In genomic region chr8:72572507-72572906, GRCm38 (mm10) we compare ENCODE assay signal across 8 mouse cellular contexts. TPM values are rescaled to one million over a fixed set of nuclear protein-coding genes. Genes with fewer than 3 reads are reported as not detected.
A peak's percentile ranks its signal among the peaks of the same experiment; 100 is the strongest.
DNase-seq lines count a peak whose midpoint lies in the region; ATAC-seq and TF ChIP-seq lines count a peak whose summit lies in the region.

No protein-coding gene starts in this region.

- peak overlapping the region; percentile 89 for H3K4me2 ChIP-seq in heart, embryonic 14.5 days (ENCODE audit: low read length)
- peak overlapping the region; percentile 98 for H3K4me2 ChIP-seq in liver, embryonic 16.5 days (ENCODE audit: low read depth, low read length)

- no peak for DNase-seq in lung, adult 2 months
- no peak for DNase-seq in lung, postnatal 25 days (ENCODE audit: low spot score)
- DNase-seq in embryonic facial prominence, embryonic 10.5 days (ENCODE audit: low spot score) = no peak
- no peak for DNase-seq in layer of hippocampus, postnatal 36 days
- no peak for DNase-seq in left cerebral cortex, adult 11 months (ENCODE audit: low spot score)
- no peak for DNase-seq in T-cell, adult 2 months (ENCODE audit: low spot score)

- no peaks in the 10 kb centered on the region for H3K27me3 ChIP-seq in embryonic facial prominence, embryonic 10.5 days (replicated peaks; ENCODE audit: low read depth, poor library complexity, severe bottlenecking)
- H3K27me3 ChIP-seq in heart, embryonic 14.5 days (ENCODE audit: control insufficient read depth, insufficient read depth, low read length) = no peaks in the 10 kb centered on the region
- H3K27me3 ChIP-seq in liver, embryonic 16.5 days (ENCODE audit: control insufficient read depth, insufficient read depth, low read depth, low read length) = no peaks in the 10 kb centered on the region; the same call in 1 of the 2 replicates

- peaks cover 23% of the 10 kb centered on the region for H3K36me3 ChIP-seq in embryonic facial prominence, embryonic 10.5 days (replicated peaks)
- H3K36me3 ChIP-seq in heart, embryonic 14.5 days (ENCODE audit: control insufficient read depth, insufficient read depth, low read length) = peaks cover 24% of the 10 kb centered on the region
- H3K36me3 ChIP-seq in liver, embryonic 16.5 days (ENCODE audit: control insufficient read depth, insufficient read depth) = peaks cover 16% of the 10 kb centered on the region

- TF ChIP-seq CTCF in lung, adult 2 months (IDR thresholded peaks at IDR 0.05; ENCODE audit: insufficient read depth, low read length) = no peak

- 11% methylated on average over 10 of the region's 10 CpGs for WGBS in lung, adult 2 months
- 5% methylated on average over 10 of the region's 10 CpGs for WGBS in embryonic facial prominence, embryonic 10.5 days
- 2% methylated on average over 10 of the region's 10 CpGs for WGBS in heart, embryonic 14.5 days
- WGBS in liver, embryonic 16.5 days (ENCODE audit: insufficient replicate concordance) = 21% methylated on average over 10 of the region's 10 CpGs

- H3K4me3 ChIP-seq in lung, adult 2 months (replicated peaks; ENCODE audit: extremely low read depth, low read depth, low read length) = peak overlapping the region; percentile 67
- peak overlapping the region; percentile 74 for H3K4me3 ChIP-seq in embryonic facial prominence, embryonic 10.5 days
- H3K4me3 ChIP-seq in heart, embryonic 14.5 days (ENCODE audit: control insufficient read depth in 1 of 2, insufficient read depth in 1 of 2, low read depth in 1 of 2, low read length in 2 of 2) = peak overlapping the region; percentile 77 to 81
- peak overlapping the region; percentile 82 for H3K4me3 ChIP-seq in liver, embryonic 16.5 days (ENCODE audit: low read depth, low read length)

- peaks cover 7% of the 10 kb centered on the region for H3K4me1 ChIP-seq in lung, adult 2 months (ENCODE audit: control insufficient read depth, insufficient read depth, low read length)
- H3K4me1 ChIP-seq in embryonic facial prominence, embryonic 10.5 days = peaks cover 22% of the 10 kb centered on the region
- H3K4me1 ChIP-seq in heart, embryonic 14.5 days (ENCODE audit: control insufficient read depth in 2 of 2, insufficient read depth in 2 of 2, low read length in 2 of 2) = peaks cover 4 to 18% of the 10 kb centered on the region in 2 experiments
- peaks cover 27% of the 10 kb centered on the region for H3K4me1 ChIP-seq in liver, embryonic 16.5 days (ENCODE audit: control insufficient read depth, low read depth, low read length)

- no peak for TF ChIP-seq POLR2A in lung, adult 2 months (IDR thresholded peaks at IDR 0.05; ENCODE audit: borderline replicate concordance, extremely low read depth, low read depth, low read length)

- peak overlapping the region; percentile 91; the same call in 1 of the 2 replicates for H3K27ac ChIP-seq in embryonic facial prominence, embryonic 10.5 days (replicated peaks)
- H3K27ac ChIP-seq in heart, embryonic 14.5 days (replicated peaks in 1 of 2; ENCODE audit: control insufficient read depth in 1 of 2, insufficient read depth in 1 of 2, low read depth in 2 of 2, low read length in 2 of 2) = peak overlapping the region; percentile 77 to 97
- H3K27ac ChIP-seq in liver, embryonic 16.5 days (ENCODE audit: low read length) = no peak overlapping the region

- peak overlapping the region; percentile 92 for H3K9ac ChIP-seq in heart, embryonic 14.5 days (ENCODE audit: low read length)
- peak overlapping the region; percentile 76 for H3K9ac ChIP-seq in liver, embryonic 16.5 days (ENCODE audit: low read depth, low read length)

- ATAC-seq in heart, embryonic 14.5 days (ENCODE audit: insufficient number of reproducible peaks, insufficient read depth, low FRiP score, low read depth) = no peak
- no peak for ATAC-seq in liver, embryonic 16.5 days (ENCODE audit: low read depth)

- H3K9me3 ChIP-seq in embryonic facial prominence, embryonic 10.5 days = no peaks in the 10 kb centered on the region
- H3K9me3 ChIP-seq in heart, embryonic 14.5 days (ENCODE audit: control insufficient read depth, low read length) = no peaks in the 10 kb centered on the region
- H3K9me3 ChIP-seq in liver, embryonic 16.5 days (replicated peaks; ENCODE audit: control insufficient read depth, low read length) = no peaks in the 10 kb centered on the region

RNA-seq across cellular contexts. Expression of gene Tmem38a, which starts 0.7 kb away (rescaled TPM):
- 39.3 and 101 TPM in 2 replicates for polyA plus RNA-seq in lung, adult 2 months (2012; rRNA removed)
- polyA plus RNA-seq in embryonic facial prominence, embryonic 10.5 days (2016; fragmentation: Nextera tagmentation; extraction: Ambion mirVana) = 9.8 and 11.2 TPM in 2 replicates
- 97.0 and 98.3 TPM in 2 replicates for polyA plus RNA-seq in heart, embryonic 14.5 days (2014; fragmentation: Nextera tagmentation; extraction: Ambion mirVana)
- polyA plus RNA-seq in liver, embryonic 16.5 days (2015; fragmentation: Nextera tagmentation; extraction: Ambion mirVana) = 2.6 and 4.5 TPM in 2 replicates
- 100 to 1,000 TPM; 121 to 127 TPM for total RNA-seq in layer of hippocampus, postnatal 36 days (2021)

RNA-seq across cellular contexts. Expression of gene Smim7, which starts 1.6 kb away (rescaled TPM):
- 42.2 and 48.3 TPM in 2 replicates for polyA plus RNA-seq in lung, adult 2 months (2012; rRNA removed)
- 107 TPM in 2 replicates for polyA plus RNA-seq in embryonic facial prominence, embryonic 10.5 days (2016; fragmentation: Nextera tagmentation; extraction: Ambion mirVana)
- 122 and 126 TPM in 2 replicates for polyA plus RNA-seq in heart, embryonic 14.5 days (2014; fragmentation: Nextera tagmentation; extraction: Ambion mirVana)
- polyA plus RNA-seq in liver, embryonic 16.5 days (2015; fragmentation: Nextera tagmentation; extraction: Ambion mirVana) = 40.1 and 40.8 TPM in 2 replicates
- 100 to 1,000 TPM; 101 to 105 TPM for total RNA-seq in layer of hippocampus, postnatal 36 days (2021)

RNA-seq across cellular contexts. Expression of gene Med26, which starts 24.4 kb away (rescaled TPM):
- 10.0 and 14.3 TPM in 2 replicates for polyA plus RNA-seq in lung, adult 2 months (2012; rRNA removed)
- polyA plus RNA-seq in embryonic facial prominence, embryonic 10.5 days (2016; fragmentation: Nextera tagmentation; extraction: Ambion mirVana) = 20.1 and 20.2 TPM in 2 replicates
- 7.3 and 7.8 TPM in 2 replicates for polyA plus RNA-seq in heart, embryonic 14.5 days (2014; fragmentation: Nextera tagmentation; extraction: Ambion mirVana)
- 6.2 and 6.3 TPM in 2 replicates for polyA plus RNA-seq in liver, embryonic 16.5 days (2015; fragmentation: Nextera tagmentation; extraction: Ambion mirVana)
- total RNA-seq in layer of hippocampus, postnatal 36 days (2021) = 10 to 100 TPM in 1 of 2 experiments, 1 to 10 TPM in 1; 9.9 to 11.0 TPM
